Mouse (Mus musculus): ENCODE measurements around the gene Cma1. TPM values are rescaled to one million over a fixed set of nuclear protein-coding genes. Genes with fewer than 3 reads are reported as not detected.

Gene Cma1
- not detected for total RNA-seq (2023)

GRCm38 (mm10) chr14:55944575-55944974, at the start of gene Cma1:
TSS of gene Cma1 (minus strand) at chr14:55944675.

DNA sequence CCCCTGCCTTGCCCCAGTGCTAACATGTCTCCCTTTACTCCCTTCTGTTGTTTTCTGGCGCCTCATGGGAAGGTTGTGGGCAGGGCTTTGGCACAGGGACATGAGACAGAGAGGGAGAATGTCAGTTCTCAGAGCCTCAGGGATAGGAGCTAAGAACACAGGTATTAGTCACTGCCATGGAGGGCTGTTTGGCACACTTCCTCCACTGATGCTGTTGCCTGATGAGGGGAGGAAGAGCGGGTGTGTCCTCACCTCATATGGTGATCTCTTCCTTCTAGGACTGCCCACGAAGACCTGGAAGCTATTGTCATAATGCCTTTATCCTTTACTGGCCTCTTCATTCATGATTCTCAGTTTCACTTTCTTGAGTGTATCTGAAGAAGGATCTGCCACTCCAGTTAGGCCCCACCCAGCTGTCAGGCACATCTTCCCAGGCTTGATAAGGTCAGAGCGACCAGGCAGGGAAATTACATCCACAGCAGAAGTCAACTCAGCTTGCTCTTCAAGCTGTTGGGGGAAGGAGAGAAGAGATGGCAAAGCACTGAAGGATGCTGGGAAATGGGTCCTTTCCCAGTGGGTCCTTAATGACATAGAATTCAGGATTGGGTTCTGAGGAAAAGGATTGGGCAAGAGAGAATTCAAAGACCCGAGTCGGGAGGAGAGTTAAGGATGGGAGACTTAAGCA, 6.0 kb upstream of the Cma1 start, which contains the start of gene Cma2:
TSS of gene Cma2 (plus strand) at position 635 of the 685 bp plus-strand sequence.

DNA sequence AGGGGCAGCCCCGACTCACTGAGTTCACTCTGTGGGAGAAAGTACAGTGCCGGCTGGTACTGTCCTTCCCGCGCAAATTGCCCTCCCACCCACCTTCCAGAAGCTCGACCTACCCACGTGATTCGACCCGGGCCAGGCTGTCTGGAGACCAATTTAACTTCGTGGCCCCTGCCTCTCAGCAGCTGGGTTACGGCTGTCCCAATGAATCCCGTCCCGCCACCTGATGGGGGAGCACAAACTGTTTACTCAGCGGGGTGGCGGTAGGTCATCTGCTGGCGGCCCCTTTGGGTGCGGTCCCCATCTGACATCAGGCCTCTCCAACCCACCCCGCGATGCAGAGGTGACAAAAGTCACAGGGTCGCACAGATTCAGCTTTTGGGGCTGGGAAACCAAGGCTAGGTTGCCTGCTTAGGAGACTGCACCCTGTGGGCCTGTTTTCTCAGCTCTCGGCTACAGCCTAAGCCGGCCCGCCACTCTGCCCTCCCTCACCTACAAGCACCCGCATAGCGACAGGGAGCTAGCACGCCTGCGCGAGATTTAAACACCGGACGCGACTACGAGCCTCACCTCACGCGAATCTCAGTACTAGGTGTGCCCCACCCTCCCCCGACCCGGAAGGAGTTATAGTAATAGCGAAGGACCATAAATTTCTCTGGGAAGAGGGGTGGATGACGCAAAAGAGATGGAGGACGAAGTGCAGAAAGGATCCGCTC, 44.6 kb downstream of the Cma1 start, which contains the start of gene Sdr39u1:
TSS of gene Sdr39u1 (minus strand) at position 593 of the 713 bp plus-strand sequence.

Other genes starting within 250 kb of the Cma1 start
- gene Tgm1, start 230.7 kb downstream of the Cma1 start, total RNA-seq (2023), result 0.95 TPM
- gene Rabggta, start 222.4 kb downstream of the Cma1 start, total RNA-seq (2023), result 85.8 TPM
- gene Dhrs1, start 199.0 kb downstream of the Cma1 start, total RNA-seq (2023), result 11.6 TPM
- 30.4 TPM for gene Nop9, start 199.0 kb downstream of the Cma1 start, total RNA-seq (2023)
- gene Cideb, start 186.2 kb downstream of the Cma1 start, total RNA-seq (2023), result not detected
- gene Ltb4r2, start 183.2 kb downstream of the Cma1 start, total RNA-seq (2023), result 0.18 TPM
- gene Ltb4r1, start 178.7 kb downstream of the Cma1 start, total RNA-seq (2023), result 0.37 TPM
- gene Adcy4, start 160.6 kb downstream of the Cma1 start, total RNA-seq (2023), result 0.52 TPM
- 40.3 TPM for gene Ripk3, start 155.8 kb downstream of the Cma1 start, total RNA-seq (2023)
- gene Nfatc4, start 121.5 kb downstream of the Cma1 start, total RNA-seq (2023), result not detected
- 0.43 TPM for gene Nynrin, start 90.7 kb downstream of the Cma1 start, total RNA-seq (2023)
- gene Cbln3, start 60.3 kb downstream of the Cma1 start, total RNA-seq (2023), result not detected
- gene Khnyn, start 59.7 kb downstream of the Cma1 start, total RNA-seq (2023), result 63.1 TPM
- gene Sdr39u1, start 44.4 kb downstream of the Cma1 start, total RNA-seq (2023), result 44.2 TPM
- gene Cma2, start 6.3 kb upstream of the Cma1 start, total RNA-seq (2023), result not detected
- gene Mcpt1, start 73.3 kb upstream of the Cma1 start, total RNA-seq (2023), result not detected
- not detected for gene Mcpt9, start 85.8 kb upstream of the Cma1 start, total RNA-seq (2023)
- not detected for gene Mcpt2, start 97.4 kb upstream of the Cma1 start, total RNA-seq (2023)
- gene Mcpt4, start 117.6 kb upstream of the Cma1 start, total RNA-seq (2023), result not detected
- not detected for gene Mcpt8, start 140.6 kb upstream of the Cma1 start, total RNA-seq (2023)
- not detected for gene Ctsg, start 157.9 kb upstream of the Cma1 start, total RNA-seq (2023)
- gene Gzme, start 175.9 kb upstream of the Cma1 start, total RNA-seq (2023), result not detected
- not detected for gene Gzmd, start 187.9 kb upstream of the Cma1 start, total RNA-seq (2023)
- not detected for gene Gzmg, start 214.9 kb upstream of the Cma1 start, total RNA-seq (2023)
- not detected for gene Gzmn, start 229.9 kb upstream of the Cma1 start, total RNA-seq (2023)

Data from CD8-positive naive resting alpha-beta T cell, adult 57 days (primary cell).